Mouse (Mus musculus) ZHBTc4 (cell line): Measurements from ENCODE around the gene Bend3.

ENCODE experiments used
- DNase-seq: peaks from one replicate; pipeline ENCODE4 v3.0.0-alpha.2; 2011; ENCODE audit warnings: low read depth, low spot score

Gene Bend3

GRCm38 (mm10) chr10:43527283-43528269, 48.9 kb downstream of the Bend3 start:
- peak; percentile 63 for DNase-seq

GRCm38 (mm10) chr10:43534382-43534781, 55.8 kb downstream of the Bend3 start:
- DNase-seq: no peak

DNA sequence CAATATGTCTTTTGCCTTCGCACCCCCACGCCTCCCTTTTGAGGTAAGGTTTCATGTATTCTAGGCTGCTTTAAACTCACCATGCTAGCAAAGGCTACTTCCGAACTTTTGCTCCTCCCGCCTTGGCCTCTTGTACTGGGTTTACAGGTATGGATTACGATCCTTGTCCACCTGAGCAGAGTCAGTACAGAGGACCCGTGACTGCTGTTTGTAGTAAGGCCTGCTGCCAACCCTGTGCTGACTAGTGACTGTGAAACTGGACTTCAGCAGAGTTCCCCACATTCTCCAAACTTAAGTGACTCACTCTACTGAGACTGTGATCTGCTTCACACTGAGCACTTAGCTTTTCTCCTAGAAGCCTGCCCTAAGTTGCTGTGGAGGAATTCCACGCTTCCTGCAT, 59.0 kb downstream of the Bend3 start:
- DNase-seq: no peak

GRCm38 (mm10) chr10:43538831-43539230, 60.2 kb downstream of the Bend3 start:
- DNase-seq: no peak

DNA sequence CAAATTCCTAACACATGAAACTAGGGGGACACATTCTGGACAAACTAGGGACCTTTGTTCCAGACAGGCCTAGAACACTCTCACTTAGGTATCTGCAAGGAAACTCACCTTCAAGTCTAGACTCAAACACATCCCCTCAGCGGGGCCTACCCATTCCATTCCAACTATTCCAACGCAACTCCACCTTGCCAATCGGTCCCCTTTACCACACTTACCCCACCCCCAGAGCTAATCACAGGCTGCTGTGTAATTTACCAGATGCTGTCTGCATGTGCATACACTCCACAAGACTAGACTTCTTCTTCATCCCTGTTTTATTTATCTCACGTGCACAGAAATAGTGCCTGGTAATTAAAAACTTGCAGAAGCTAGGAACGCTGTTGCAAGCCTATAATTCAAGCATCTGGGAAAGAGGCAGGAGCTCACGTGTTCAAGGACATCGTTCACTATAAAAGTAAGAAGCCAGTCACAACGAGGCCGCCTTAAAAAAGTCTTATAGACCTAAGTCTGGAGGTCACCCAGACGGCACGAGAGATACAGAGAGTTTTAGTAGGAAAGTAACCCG, 61.2 kb downstream of the Bend3 start:
- DNase-seq: no peak

DNA sequence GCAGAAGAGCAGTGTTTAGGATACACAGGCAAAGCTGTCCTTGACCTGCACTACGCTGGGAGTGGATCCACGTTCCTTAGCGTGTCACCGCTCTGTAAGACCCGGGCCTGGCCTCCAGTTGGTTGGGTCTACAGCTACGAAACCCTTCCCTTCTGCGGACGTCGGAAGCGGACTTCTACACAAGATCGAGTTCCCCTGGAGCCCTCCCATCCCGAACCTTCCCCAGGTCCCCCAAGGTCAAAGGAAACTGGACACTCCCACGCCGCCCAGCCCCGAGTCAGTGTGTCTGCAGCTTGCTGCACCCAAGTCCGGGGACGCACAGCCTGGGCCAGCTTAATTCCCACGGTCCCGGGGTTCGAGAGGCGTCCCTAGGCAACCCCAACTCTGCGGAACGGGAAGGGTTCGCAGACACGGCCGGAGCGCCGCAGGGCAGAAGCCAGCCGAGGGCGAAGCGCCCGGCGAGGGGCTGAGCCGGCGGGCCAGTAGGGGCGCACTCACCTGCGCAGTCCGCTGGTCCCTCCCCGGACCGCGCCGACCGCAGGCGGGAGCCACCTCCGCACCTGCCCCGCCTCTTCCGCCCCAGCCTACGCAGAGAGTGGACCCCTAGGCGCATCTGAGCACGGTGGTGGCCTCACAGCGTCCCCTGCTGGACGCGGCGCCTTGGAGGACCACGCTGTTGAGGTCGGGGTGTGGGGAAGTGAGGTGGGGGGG, 62.0 kb downstream of the Bend3 start, which contains the start of gene 1700021F05Rik:
1700021F05Rik (minus strand) TSS at position 553 of the 711 bp plus-strand sequence.
- DNase-seq: peak; percentile 98

- no peak for DNase-seq
These were observed 62.5 kb downstream of the Bend3 start for GRCm38 (mm10) chr10:43541153-43541544.

GRCm38 (mm10) chr10:43549411-43549810, 70.8 kb downstream of the Bend3 start:
- DNase-seq: peak; percentile 72

DNA sequence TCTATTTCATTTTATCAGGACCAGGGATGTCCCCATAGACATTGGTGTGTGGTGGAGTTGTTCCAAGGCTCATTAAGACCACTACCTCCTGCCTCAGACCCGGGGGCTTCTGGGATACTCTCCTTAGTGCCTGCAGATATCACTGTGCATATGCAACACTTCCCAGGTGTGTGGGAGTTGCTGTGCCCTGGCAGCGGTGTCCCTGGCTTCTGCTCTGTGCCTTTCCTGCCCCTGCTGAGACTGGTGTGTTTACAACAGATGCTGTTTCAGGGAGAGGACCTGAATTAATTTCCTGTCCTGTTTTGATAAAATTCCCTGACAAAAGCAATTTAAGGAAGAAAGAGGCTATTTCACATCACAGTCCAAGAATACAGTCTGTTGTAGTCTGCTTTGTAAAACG, 72.3 kb downstream of the Bend3 start:
- DNase-seq: no peak

GRCm38 (mm10) chr10:43551388-43551787, 72.8 kb downstream of the Bend3 start:
- DNase-seq: peak; percentile 77

DNA sequence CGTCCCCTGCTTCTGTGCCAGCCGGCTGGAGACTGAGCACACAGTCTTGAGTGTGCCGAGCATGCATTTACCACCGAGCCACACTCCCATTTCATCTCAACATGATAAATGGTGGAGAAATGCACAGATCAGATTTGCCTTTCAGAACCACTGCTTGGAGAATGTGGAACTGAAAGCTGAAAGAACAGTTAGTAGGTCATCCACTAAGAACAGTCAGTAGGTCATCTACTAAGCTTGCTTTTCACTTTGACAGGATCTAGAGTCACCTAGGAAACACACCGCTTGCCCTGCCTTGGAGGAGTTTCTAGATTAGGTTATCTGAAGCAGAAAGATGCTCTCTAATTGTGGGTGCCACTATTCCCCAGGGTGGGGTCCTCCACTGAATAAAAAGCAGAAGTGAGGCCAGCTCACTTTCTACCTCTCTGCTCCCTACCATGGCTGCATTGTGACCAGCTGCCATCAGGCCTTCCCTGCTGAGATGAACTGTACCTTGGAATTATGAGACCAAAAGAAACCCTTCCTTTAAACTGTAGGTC, 79.1 kb downstream of the Bend3 start:
- no peak for DNase-seq

- DNase-seq: no peak
These were observed 80.7 kb downstream of the Bend3 start for GRCm38 (mm10) chr10:43559313-43559712.

GRCm38 (mm10) chr10:43560765-43561164, 82.1 kb downstream of the Bend3 start:
- DNase-seq: peak; percentile 72

GRCm38 (mm10) chr10:43561311-43561710, 82.7 kb downstream of the Bend3 start:
- DNase-seq: peak; percentile 52
